Mouse (Mus musculus): ENCODE measurements around the gene Naa80.

The Naa80 gene

DNA sequence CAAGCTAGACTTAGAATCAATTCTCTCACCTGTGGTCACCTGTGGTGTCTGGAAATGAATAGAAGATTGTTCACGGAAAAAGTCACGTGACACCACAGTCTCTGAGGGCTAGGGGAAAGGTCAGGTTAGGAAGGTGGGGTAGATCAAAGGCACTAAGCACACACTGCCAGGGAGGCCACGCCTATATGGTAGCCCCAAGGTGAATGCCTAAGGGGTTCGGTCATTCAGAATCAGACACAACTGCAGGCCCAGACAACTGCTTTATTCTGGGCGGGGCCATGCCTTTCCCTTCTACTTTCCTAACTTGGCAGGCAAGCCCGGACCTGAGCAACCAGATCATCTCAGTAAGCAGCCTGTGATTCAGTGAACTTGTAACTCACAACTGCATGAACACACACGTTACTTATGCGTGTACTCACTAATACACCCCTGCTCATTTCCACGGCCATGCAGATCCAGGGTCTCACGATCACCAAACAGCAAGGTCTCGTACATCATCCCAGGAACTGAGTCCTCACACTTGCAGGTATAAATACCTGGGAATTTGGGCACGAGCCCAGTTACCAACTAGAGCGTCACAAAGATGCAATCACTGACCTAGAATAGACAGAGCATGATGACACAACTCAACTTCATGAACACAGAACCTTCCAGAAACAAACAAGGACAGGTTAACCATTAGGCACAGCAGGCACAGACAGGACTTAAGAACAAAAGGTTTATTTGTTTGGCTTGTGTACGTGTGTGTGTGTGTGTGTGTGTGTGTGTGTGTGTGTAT lies 2.9 kb upstream of the Naa80 start:
- no peak for DNase-seq

DNA sequence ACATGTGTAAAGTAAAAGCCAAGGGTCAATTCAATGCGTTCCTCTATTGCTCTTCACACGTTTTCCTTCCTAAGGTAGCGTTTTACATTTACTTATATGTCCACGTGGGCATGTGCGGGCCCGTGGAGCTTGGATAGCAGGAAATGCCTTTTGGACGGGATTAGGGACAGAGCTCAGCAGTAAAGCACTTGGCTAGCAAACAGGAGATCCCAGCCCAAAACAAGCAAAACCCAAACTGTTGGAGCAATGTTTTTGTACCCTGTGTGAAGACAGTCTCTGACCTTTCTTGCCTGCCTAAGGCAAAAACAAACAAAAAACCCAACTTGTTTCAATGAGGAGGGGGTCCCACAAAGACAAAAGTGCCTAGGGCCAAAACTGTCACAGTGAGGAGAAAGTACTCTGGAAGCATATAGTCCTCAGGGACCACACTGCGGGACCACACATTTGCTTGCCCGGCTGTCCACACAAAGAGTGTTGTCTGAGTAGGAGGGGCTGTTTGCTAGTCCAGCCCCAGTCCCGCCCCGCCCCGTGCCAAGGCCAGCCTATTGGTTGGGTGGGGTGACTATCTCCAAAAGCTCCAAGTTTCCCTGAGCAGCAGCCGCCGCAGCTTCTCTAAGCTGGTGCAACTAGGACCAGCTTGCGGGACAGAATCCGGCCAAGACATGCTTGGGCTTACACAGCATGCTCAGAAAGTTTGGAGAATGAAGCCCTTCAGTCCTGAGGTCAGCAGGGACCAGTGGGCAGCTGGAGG lies 2.2 kb upstream of the Naa80 start, which contains the start of gene Hyal1:
Gene Hyal1 (plus strand): TSS at position 571 of the 751 bp plus-strand sequence.
- no peak for DNase-seq

DNA sequence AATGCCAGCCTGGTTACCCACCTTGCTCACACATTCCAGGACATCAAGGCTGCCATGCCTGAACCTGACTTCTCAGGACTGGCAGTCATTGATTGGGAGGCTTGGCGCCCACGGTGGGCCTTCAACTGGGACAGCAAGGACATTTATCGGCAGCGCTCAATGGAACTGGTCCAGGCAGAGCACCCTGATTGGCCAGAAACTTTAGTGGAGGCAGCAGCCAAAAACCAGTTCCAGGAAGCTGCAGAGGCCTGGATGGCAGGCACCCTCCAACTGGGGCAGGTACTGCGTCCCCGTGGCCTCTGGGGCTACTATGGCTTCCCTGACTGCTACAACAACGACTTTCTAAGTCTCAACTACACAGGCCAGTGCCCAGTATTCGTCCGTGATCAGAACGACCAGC lies 816 bp upstream of the Naa80 start:
- DNase-seq: no peak

- no peak for DNase-seq
Observed at GRCm38 (mm10) chr9:107579023-107579900, 575 bp downstream of the Naa80 start.

DNA sequence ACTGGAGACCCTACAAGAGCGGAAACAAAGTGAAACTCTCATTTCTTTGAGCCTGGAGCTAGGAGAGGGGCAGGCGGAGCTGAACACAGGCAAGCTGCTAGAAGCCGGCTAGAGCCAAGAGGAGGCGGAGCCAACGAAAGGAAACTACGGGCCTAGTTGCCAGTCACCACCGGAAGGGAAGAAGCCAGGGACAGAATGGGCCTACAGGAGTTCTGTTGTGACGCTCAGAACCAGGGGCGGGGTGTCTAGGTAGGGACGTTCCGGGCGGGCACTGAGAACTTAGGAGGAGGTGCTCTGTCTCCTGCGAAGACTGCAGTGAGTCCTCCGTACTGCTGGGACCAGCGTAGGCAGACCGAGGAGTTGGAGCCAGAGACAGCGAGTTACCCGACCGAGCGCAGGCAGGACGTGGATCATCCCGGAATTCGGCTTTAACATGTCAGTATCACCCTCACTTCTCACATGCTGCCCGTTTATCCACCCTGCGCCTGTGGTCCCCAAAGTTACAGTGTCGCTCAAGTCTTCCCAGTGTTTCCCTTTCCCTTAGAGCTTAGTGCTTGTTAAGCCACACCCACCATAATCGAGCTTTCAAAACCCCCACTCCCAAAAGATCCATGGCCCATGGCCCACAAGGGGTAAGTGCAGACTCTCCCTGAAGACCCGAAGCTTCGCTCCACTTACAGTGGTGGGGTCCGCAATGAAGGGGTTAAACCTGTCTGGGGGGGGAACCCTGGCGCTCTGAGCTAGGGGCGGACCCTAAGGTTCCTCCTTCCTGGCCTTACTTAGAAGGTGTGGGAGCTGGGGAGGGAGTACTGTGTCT lies 2.0 kb downstream of the Naa80 start, which contains the start of gene Hyal3:
Gene Hyal3 (plus strand): TSS at position 318 of the 817 bp plus-strand sequence.
- DNase-seq: peak; percentile 93

DNA sequence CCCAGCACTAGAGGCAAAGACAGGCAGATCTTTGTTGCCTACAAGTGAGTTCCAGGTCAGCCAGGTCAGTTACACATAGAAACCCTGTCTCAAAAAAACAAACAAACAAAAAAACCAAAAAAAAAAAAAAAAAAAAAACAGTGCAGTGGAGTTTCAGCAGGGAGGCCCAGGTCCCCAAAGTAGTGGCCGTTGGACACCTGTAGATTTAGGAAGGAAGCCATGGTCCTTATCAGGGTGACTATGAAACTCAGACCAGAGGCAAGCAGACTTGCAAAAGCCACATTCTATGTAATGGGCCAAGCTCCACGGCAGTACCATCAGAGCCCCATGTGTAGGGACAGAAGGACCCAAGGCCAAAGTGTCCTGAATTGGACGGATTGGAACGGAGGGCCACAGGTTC lies 2.9 kb downstream of the Naa80 start:
- no peak for DNase-seq

DNA sequence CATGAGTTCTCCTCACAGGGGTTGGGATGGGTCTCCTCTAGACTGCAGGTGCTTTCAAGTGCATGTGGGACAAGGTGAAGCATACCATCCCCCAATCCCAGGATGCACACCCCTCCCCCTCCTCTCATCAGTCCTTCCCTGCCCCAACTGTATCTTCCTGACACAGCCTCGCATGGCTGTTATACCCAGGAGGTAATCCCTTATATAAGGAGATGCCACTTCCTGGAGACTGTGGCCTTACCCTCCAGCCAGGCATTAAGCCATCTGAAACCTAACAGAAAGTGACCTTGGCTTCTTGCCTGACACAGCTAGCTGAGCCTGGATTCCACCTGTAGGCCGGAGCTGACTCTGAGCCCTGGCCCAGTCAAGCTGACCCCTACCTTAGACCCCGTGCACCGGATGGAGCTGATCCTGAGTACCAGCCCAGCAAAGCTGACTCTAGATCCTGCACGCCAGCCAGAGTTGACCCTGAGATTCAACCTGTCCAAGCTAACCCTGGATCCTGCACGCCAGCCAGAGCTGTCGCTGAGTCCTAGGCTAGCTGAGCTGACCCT lies 3.9 kb downstream of the Naa80 start:
- DNase-seq: no peak

- no peak for DNase-seq
Observed at GRCm38 (mm10) chr9:107583174-107583573, 4.5 kb downstream of the Naa80 start.

DNA sequence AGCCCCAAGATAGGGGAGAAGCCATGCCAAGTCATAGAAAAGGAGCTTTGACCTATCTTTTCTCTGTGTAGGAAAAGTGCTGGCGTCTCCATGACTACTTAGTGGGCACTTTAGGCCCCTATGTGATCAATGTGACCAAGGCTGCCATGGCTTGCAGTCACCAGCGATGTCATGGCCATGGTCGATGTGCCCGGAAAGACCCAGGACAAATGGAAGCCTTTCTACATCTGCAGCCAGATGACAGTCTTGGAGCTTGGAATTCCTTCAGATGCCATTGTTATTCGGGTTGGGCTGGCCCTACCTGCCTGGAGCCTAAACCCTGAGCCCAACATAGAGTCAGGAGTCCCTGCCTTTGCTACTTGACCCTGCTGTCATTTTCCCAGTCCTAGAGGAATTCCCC lies 7.8 kb downstream of the Naa80 start:
- peak; percentile 72 for DNase-seq

DNA sequence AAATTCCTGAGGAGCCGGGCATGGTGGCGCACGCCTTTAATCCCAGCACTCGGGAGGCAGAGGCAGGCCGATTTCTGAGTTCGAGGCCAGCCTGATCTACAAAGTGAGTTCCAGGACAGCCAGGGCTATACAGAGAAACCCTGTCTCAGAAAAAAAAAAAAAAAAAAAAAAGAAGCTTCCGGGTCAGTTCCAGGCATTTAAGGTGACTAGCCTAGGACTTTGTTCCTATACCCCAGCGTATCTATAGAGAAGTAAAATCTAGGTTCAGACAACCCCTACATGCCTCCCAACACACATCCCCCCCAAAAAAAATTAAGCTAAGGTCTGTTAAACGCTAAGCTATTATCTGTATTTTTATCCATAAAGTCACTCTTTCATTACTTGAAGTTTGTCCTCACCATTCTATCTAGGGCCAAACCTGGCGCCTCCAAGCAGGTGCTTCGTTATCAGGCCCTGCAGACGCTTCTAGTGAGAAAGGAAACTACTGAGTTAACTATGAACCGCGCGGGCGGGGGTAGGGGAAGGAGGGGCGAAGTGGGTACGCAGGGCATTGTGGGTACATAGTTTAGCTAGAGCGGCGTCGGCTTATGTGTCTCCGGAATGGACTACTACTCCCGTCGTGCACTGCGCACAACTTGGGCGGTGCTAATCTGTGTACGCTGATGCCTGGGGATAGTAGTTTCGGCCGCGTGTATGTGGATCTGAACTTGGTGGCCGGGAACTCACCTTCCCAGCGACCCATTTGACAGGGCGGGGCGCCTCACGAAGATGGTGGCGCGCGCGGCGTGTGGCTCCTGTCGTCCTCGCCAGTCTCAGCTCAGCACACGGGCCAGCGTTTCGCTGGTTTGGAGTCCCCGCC lies 8.5 kb downstream of the Naa80 start, which contains the start of gene Ifrd2:
Gene Ifrd2 (plus strand): TSS at position 669 of the 859 bp plus-strand sequence.
- DNase-seq: peak; percentile 99

DNA sequence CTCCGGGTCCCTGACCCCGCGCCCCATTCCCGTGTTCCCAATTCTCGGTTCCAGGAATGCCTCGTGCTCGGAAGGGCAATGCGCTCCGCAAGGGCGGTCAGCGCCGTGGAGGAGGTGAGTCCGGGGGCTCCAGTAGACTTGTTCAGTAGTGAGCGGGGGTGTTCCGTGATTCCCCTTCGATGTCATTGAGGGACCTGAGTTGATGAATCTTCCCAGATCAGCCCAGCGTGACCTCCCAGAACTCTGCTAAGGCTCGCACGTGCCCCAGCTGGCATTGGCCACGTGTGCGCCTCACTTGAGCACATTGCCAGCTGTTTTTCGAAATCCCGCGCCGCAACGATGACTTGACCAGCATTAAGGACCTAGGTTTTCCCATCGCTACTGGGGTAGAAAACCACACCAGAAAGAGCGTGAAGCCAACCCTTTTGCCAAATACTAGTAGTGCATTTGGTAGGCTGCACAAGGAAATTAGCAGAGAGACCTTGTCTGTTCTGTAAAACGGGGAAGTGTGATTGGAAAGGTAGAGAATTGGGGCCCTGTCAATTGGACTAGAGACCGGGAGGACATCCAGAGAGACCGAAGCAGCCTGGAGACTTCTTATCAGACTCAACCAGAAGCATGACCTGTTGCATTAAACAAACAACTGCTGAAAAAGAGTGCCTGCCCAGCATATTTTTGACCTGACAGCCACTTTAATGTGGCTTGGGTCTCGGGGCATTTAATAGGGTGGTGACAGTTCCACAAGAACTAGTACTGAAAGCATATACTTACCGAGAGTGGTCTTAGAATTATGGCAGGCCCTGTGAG lies 9.3 kb downstream of the Naa80 start:
- DNase-seq: no peak

- peak; percentile 76 for DNase-seq
Observed at GRCm38 (mm10) chr9:107590058-107590772, 11.5 kb downstream of the Naa80 start.

DNA sequence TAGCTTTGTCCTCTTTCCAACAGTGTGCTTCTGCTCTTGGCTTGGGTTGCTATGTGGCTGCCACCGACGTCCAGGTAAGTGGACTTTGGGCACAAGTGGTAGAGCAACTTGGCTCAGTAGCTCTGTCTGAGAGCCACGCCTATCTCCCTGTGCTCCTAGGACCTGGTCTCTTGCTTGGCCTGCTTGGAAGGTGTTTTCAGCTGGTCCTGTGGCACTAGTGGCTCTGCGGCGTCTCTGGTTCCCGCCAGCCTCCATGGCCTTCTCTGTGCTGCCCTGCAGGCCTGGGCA lies 12.0 kb downstream of the Naa80 start:
- no peak for DNase-seq

- peak; percentile 90 for DNase-seq
Observed at GRCm38 (mm10) chr9:107593101-107593976, 14.7 kb downstream of the Naa80 start.

DNA sequence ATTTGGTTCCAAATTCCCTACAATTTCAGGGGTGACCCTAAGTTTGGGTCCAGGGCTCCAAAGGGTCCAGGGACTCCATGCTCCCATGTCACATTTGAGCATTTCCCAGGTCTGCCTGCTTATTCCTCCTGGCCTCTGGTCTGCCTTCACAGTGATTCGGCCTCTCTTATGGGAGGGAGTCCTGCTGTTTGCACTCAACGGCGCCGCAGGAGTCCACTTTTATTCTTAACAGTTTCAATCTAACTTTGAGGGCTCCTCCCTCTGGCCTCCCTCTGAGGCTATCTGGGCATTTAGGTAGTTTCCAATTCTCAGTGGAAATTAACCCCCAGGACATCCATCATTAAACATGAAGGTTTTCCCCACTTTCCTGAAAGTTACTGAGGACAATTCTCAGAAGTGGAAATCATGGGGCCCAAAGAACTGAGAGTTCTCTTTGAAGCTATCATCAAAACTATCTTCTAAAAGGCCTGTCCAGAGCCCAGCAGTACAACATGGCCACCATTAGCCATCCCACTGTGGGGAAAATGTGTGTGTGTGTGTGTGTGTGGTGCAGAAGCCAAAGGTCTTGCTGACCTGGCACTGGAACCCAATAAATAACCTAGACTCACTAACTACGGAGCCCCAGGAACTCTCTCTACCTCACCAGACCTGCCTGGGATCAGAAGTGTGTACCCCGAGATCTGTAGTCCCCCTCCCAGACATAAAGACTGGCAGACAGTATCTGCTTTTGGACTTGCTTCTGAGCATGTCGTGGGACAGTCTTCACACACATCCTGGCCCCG lies 15.8 kb downstream of the Naa80 start:
- no peak for DNase-seq

GRCm38 (mm10) chr9:107596619-107597569 lies 18.2 kb downstream of the Naa80 start:
- no peak for DNase-seq
